Mouse (Mus musculus) liver, postnatal 0 days (tissue): Measurements from ENCODE around the gene Ntrk3.

Source experiments
- CTCF ChIP-seq: sonication (generic); IDR thresholded peaks from 2 replicates; pipeline ENCODE4 v1.5.1; 2016; ENCODE audit warnings: antibody characterized with exemption, low read depth
- EP300 ChIP-seq: IDR thresholded peaks from 2 replicates; pipeline ENCODE4 v1.6.1; 2016; ENCODE audit warnings: antibody characterized with exemption, low read depth, mild to moderate bottlenecking

DNA sequence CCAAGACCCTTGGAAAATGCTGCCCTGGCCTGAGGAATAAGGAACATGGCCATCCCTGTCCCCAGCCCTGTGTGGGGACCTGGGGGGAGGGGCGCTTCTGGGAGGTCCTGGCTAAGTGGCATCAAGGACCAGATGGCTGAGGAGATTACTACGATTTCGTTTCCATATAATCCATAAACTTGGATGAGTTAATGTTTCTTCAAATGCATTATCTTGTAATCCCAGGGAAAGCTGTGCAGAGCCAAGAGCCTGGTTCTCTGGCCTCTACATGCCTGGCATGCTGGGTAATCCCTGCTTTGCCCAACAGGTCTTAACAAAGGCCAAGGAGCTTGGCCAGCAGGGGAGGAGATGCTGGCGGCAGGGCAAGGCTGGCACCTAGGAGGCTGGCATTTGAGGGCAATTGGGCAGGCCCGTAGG, 27.4 kb upstream of the Ntrk3 start:
- no peak for TF ChIP-seq CTCF
- TF ChIP-seq EP300: no peak
